Mouse (Mus musculus) neural tube, embryonic 14.5 days (tissue): Measurements from ENCODE around the gene C8b. TPM values are rescaled to one million over a fixed set of nuclear protein-coding genes. Genes with fewer than 3 reads are reported as not detected.

Experiments
- ATAC-seq: fragments of 200-750 bp; cut with Nextera tagmentation; 2 replicates; pipeline ENCODE4 v1.8.0; 2017; ENCODE audit warnings: low read depth, mild to moderate bottlenecking, moderate TSS enrichment, moderate library complexity
- H3K27ac ChIP-seq: fragments of 300-500 bp; sonication (generic); 2 replicates; pipeline ENCODE4 v1.5.1; 2014; ENCODE audit warnings: low read depth, mild to moderate bottlenecking, control low read depth, low read length, moderate library complexity, mixed read lengths
- H3K27me3 ChIP-seq: fragments of 300-500 bp; sonication (generic); 2 replicates; pipeline ENCODE4 v1.6.1; 2014; ENCODE audit warnings: low read length; ENCODE audit not compliant: control insufficient read depth, insufficient read depth
- H3K36me3 ChIP-seq: fragments of 300-500 bp; sonication (generic); 2 replicates; pipeline ENCODE4 v1.6.1; 2014; ENCODE audit warnings: low read length, mixed read lengths; ENCODE audit not compliant: control insufficient read depth, insufficient read depth
- H3K4me1 ChIP-seq: fragments of 300-500 bp; sonication (generic); 2 replicates; pipeline ENCODE4 v1.6.1; 2014; ENCODE audit warnings: low read length; ENCODE audit not compliant: control insufficient read depth, insufficient read depth
- H3K4me2 ChIP-seq: fragments of 300-500 bp; sonication (generic); 2 replicates; pipeline ENCODE4 v1.6.1; 2014; ENCODE audit warnings: mild to moderate bottlenecking, low read depth, low read length, control low read depth
- H3K4me3 ChIP-seq: fragments of 300-500 bp; sonication (generic); 2 replicates; pipeline ENCODE4 v1.5.1; 2014; ENCODE audit warnings: low read depth, low read length, control low read depth, mixed read lengths
- H3K9ac ChIP-seq: fragments of 300-500 bp; sonication (generic); replicated peaks from 2 replicates; pipeline ENCODE4 v1.6.1; 2014; ENCODE audit warnings: low read depth, mild to moderate bottlenecking, control low read depth, low read length, mixed read lengths
- H3K9me3 ChIP-seq: fragments of 300-500 bp; sonication (generic); 2 replicates; pipeline ENCODE4 v1.6.1; 2016; ENCODE audit warnings: low read length; ENCODE audit not compliant: control insufficient read depth
- WGBS: fragments of 180-500 bp; shearing (Covaris S2); extraction: QIAGEN DNeasy Blood & Tissue Kit; methylation state at CpG from one replicate; pipeline ENCODE4 v1.1.7; 2014; 5-methylcytosine and 5-hydroxymethylcytosine counted together
- polyA plus RNA-seq: library from polyadenylated mRNA; unstranded; fragments of >200 nt; fragmentation: Nextera tagmentation; extraction: Ambion mirVana; gene quantifications from 2 replicates; pipeline ENCODE4 v1.2.1, GENCODE M21; 2014

The C8b gene
- polyA plus RNA-seq = 0.17 and 0.52 TPM in 2 replicates

GRCm38 (mm10) chr4:104766065-104766464 lies at the start of gene C8b:
Gene C8b, plus strand, starts transcription at chr4:104766317.
- no peak for ATAC-seq
- H3K4me1 ChIP-seq = no peaks in the 10 kb centered on the region

GRCm38 (mm10) chr4:104716506-104716905 lies 49.6 kb upstream of the C8b start:
- no peak overlapping the region for H3K4me2 ChIP-seq
- peaks cover 8% of the 10 kb centered on the region; the same call in 1 of the 2 replicates for H3K4me1 ChIP-seq
- ATAC-seq = no peak
- H3K9ac ChIP-seq = no peak overlapping the region
- no peak overlapping the region for H3K27ac ChIP-seq
- H3K36me3 ChIP-seq = no peaks in the 10 kb centered on the region
- 76% methylated on average over 1 of the region's 1 CpGs for WGBS
- no peaks in the 10 kb centered on the region for H3K27me3 ChIP-seq
- H3K4me3 ChIP-seq = no peak overlapping the region
- no peaks in the 10 kb centered on the region for H3K9me3 ChIP-seq

More at GRCm38 (mm10) chr4:104766065-104766464, at the start of gene C8b:
- Histone ChIP-seq H3K4me2 (no peak within 1 kb of the TSS), H3K36me3 (no peaks in the 10 kb centered on the region), H3K9ac (no peak within 1 kb of the TSS), H3K27me3 (no peaks in the 10 kb centered on the region), H3K27ac (no peak within 1 kb of the TSS), H3K4me3 (no peak within 1 kb of the TSS), H3K9me3 (no peaks in the 10 kb centered on the region)
- 97% methylated on average over 8 of the region's 8 CpGs for WGBS

- whole genome bisulfite sequencing = 23% methylated on average over 13 of the region's 13 CpGs
- H3K27ac ChIP-seq = no peak overlapping the region
- H3K9me3 ChIP-seq = no peaks in the 10 kb centered on the region
- H3K27me3 ChIP-seq = no peaks in the 10 kb centered on the region
- H3K4me3 ChIP-seq = no peak overlapping the region
- ATAC-seq = peak; percentile 54; the same call in 1 of the 2 replicates
- no peaks in the 10 kb centered on the region for H3K36me3 ChIP-seq
- H3K4me1 ChIP-seq = peaks cover 8% of the 10 kb centered on the region; the same call in 1 of the 2 replicates
- H3K4me2 ChIP-seq = no peak overlapping the region
- H3K9ac ChIP-seq = 0 out of 2 replicates have a peak overlapping the region, but pooled peaks have one; percentile 7
These were observed 46.9 kb upstream of the C8b start for GRCm38 (mm10) chr4:104718973-104719795.

GRCm38 (mm10) chr4:104723527-104724045 lies 42.5 kb upstream of the C8b start:
- Histone ChIP-seq H3K9ac (no peak overlapping the region), H3K27me3 (no peaks in the 10 kb centered on the region), H3K27ac (peak overlapping the region; percentile 12; the same call in 1 of the 2 replicates), H3K4me3 (no peak overlapping the region), H3K4me1 (peaks cover 6% of the 10 kb centered on the region; the same call in 1 of the 2 replicates), H3K4me2 (no peak overlapping the region), H3K36me3 (no peaks in the 10 kb centered on the region), H3K9me3 (no peaks in the 10 kb centered on the region)
- ATAC-seq = no peak
- WGBS = 65% methylated on average over 6 of the region's 6 CpGs

- Histone ChIP-seq H3K4me2 (no peak overlapping the region), H3K27ac (no peak overlapping the region; the same call in 1 of the 2 replicates), H3K36me3 (no peaks in the 10 kb centered on the region), H3K4me1 (no peaks in the 10 kb centered on the region; the same call in 1 of the 2 replicates), H3K4me3 (no peak overlapping the region), H3K9ac (no peak overlapping the region), H3K27me3 (no peaks in the 10 kb centered on the region), H3K9me3 (no peaks in the 10 kb centered on the region)
- no peak for ATAC-seq
- WGBS = 57% methylated on average over 5 of the region's 5 CpGs
These were observed 41.9 kb upstream of the C8b start for GRCm38 (mm10) chr4:104724258-104724657.

- H3K4me2 ChIP-seq = no peak overlapping the region
- 47% methylated on average over 3 of the region's 3 CpGs for WGBS
- no peaks in the 10 kb centered on the region for H3K36me3 ChIP-seq
- H3K9ac ChIP-seq = no peak overlapping the region
- H3K27me3 ChIP-seq = no peaks in the 10 kb centered on the region
- no peak overlapping the region for H3K27ac ChIP-seq
- no peaks in the 10 kb centered on the region; the same call in 1 of the 2 replicates for H3K4me1 ChIP-seq
- no peak for ATAC-seq
- H3K9me3 ChIP-seq = no peaks in the 10 kb centered on the region
- no peak overlapping the region for H3K4me3 ChIP-seq
These were observed 40.4 kb upstream of the C8b start for GRCm38 (mm10) chr4:104725673-104726072.

GRCm38 (mm10) chr4:104729185-104729584 lies 36.9 kb upstream of the C8b start:
- no peak overlapping the region for H3K4me3 ChIP-seq
- no peak overlapping the region for H3K27ac ChIP-seq
- no peak overlapping the region for H3K9ac ChIP-seq
- no peaks in the 10 kb centered on the region; the same call in 1 of the 2 replicates for H3K4me1 ChIP-seq
- ATAC-seq = no peak
- no peaks in the 10 kb centered on the region for H3K9me3 ChIP-seq
- WGBS = 83% methylated on average over 8 of the region's 8 CpGs
- H3K36me3 ChIP-seq = no peaks in the 10 kb centered on the region
- no peak overlapping the region for H3K4me2 ChIP-seq
- no peaks in the 10 kb centered on the region for H3K27me3 ChIP-seq

GRCm38 (mm10) chr4:104746500-104746899 lies 19.6 kb upstream of the C8b start:
- H3K27ac ChIP-seq = no peak overlapping the region
- no peaks in the 10 kb centered on the region for H3K36me3 ChIP-seq
- H3K27me3 ChIP-seq = no peaks in the 10 kb centered on the region
- H3K4me2 ChIP-seq = no peak overlapping the region
- no peak overlapping the region for H3K4me3 ChIP-seq
- H3K4me1 ChIP-seq = no peaks in the 10 kb centered on the region
- no peak for ATAC-seq
- WGBS = 66% methylated on average over 6 of the region's 6 CpGs
- H3K9ac ChIP-seq = no peak overlapping the region
- H3K9me3 ChIP-seq = no peaks in the 10 kb centered on the region

- Histone ChIP-seq H3K9me3 (no peaks in the 10 kb centered on the region), H3K4me2 (no peak overlapping the region), H3K27ac (no peak overlapping the region), H3K4me1 (no peaks in the 10 kb centered on the region), H3K27me3 (no peaks in the 10 kb centered on the region), H3K4me3 (no peak overlapping the region), H3K9ac (no peak overlapping the region), H3K36me3 (no peaks in the 10 kb centered on the region)
- 78% methylated on average over 3 of the region's 3 CpGs for WGBS
- ATAC-seq = no peak
These were observed 12.0 kb upstream of the C8b start for GRCm38 (mm10) chr4:104754090-104754489.
